Mouse (Mus musculus): ENCODE measurements around the gene Fndc4.

Gene Fndc4

GRCm38 (mm10) chr5:31257616-31258015 lies 38.3 kb downstream of the Fndc4 start:
- no peak for DNase-seq (ENCODE audit: low spot score in 2 of 2)

- DNase-seq (ENCODE audit: low spot score in 2 of 2) = no peak
Measured at GRCm38 (mm10) chr5:31255971-31256370, 39.9 kb downstream of the Fndc4 start.

- no peak for DNase-seq (ENCODE audit: low spot score in 2 of 2)
Measured at GRCm38 (mm10) chr5:31255381-31255780, 40.5 kb downstream of the Fndc4 start.

DNA sequence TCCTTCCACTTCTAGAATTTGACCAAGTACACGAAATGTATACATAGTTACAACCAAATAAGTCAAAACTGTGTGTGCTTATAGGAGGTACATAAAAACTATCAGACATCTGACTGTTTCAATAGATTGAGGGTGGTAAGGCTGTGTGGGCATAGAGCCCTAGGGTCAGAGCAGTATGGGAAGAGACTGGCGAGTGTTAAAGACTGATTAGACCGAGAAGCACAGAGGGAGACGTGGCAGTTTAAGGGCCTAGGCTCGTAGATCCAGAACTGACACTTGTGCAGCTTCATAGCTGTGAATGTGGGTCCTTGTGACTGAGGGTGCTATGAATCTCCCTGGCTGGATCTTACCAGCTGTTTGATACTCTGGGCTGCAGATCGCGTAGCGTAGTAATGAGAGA lies 41.0 kb downstream of the Fndc4 start:
- no peak for DNase-seq (ENCODE audit: low spot score in 2 of 2)

- no peak for DNase-seq (ENCODE audit: low spot score in 2 of 2)
Measured at GRCm38 (mm10) chr5:31254452-31254851, 41.4 kb downstream of the Fndc4 start.

DNA sequence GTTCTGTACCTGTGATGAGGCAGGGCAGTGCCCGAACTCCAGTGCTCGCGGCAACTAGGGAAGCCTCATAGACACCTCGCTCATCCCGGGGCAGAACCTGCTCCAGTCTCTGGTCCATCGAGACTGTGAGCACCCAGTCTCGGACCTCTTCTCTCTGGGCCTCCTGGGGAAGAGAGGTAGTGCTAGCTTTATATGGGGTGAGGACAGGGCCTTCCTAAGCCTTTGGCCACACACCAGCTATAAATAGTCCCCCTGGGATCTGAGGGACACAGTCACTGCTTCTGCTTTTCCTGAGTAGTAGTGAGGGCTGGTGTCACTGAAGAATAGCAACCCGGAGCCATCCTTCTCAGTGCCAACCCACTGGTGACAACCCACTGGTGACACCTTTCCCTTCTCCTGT lies 42.1 kb downstream of the Fndc4 start:
- no peak for DNase-seq (ENCODE audit: low spot score in 2 of 2)

DNA sequence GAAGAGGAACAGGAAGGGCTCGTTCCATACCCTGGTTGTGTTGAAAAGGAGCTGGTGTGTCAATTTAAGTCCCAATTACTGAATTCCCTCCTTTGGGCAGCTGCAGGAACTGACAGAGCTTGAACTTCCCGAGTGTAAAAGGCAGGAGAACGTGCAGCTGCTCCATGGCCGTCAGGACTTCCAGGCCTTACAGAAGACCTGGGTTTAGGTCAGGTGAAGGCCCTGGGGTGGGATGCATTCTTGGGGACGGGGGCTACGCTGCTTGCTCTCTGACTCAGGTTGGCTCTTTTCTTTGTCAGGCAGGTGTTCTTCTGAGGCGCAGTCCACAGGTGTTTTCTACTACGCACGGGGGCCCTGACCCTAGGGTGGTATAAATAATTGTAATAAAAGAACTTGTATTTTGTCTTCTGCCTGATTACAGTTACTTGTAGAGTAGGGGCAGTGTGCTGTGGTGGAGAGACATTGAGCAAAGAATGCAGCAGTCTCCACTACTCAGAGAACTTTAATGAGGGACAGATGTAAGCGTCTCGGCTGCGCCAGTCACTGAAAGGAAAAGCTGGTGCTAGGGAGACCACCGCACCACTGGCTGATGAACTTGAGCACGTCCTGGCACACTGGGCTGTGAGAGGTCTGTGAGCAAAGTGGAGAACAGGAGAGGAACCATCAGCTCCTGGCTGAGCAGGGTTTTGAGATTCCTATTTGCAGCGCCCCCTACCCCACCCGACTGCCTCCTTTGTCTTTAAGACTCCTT lies 42.9 kb downstream of the Fndc4 start:
- DNase-seq (ENCODE audit: low spot score in 2 of 2) = no peak

DNA sequence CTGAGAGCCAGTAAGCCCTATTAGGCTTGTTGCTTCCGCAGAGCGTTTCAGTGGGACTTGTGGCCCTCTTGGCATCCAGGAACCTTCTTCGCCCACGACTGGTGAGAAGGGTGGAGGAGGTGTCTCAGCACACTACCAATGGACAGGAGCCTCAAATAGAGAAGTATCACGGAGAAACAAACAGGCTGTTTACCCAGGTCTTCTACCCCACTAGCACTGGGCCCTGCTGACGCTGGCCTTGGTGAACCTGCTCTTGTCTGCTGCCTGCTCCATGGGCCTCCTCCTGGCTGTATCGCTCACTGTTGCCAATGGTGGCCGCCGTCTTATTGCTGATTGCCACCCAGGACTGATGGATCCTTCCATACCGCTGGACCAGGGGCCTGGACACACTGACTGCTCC lies 43.7 kb downstream of the Fndc4 start:
- no peak for DNase-seq (ENCODE audit: low spot score in 2 of 2)

GRCm38 (mm10) chr5:31251541-31252101 lies 44.3 kb downstream of the Fndc4 start, which contains the start of gene Krtcap3:
Krtcap3 (plus strand) TSS chr5:31251691.
- DNase-seq (ENCODE audit: low spot score in 2 of 2) = no peak

DNA sequence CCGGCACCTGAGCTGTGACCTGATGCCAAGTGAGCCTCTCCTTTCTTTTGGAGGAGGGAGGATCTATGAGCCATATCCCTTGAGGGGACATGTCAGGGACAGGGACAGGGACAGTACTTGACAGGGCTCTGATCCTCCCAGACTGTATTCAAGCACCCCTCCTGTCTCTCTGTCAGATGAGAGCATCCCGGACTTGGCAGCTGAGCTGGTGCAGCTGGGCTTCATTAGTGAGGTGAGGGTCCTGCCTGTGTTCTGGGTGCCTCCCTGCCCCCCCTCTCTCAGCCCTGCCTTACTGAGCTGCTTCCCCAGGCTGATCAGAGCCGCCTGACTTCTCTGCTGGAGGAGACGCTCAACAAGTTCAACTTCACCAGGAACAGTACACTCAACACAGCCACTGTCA lies 45.2 kb downstream of the Fndc4 start:
- DNase-seq (ENCODE audit: low spot score in 2 of 2) = no peak

Measured in spleen, postnatal 4 days (tissue).